Mouse (Mus musculus): ENCODE measurements around the gene Metrn. TPM values are rescaled to one million over a fixed set of nuclear protein-coding genes. Genes with fewer than 3 reads are reported as not detected.

Metrn gene
- polyA plus RNA-seq, 1 experiment from 2014 or later: 21.2 TPM

GRCm38 (mm10) chr17:25756378-25757242 lies 40.3 kb downstream of the Metrn start:
- H3K9ac ChIP-seq: no peak overlapping the region
- no peaks in the 10 kb centered on the region for H3K36me3 ChIP-seq
- ATAC-seq (replicated peaks; ENCODE audit: insufficient number of reproducible peaks, insufficient read depth, low FRiP score, low read depth): 0 out of 2 replicates have a peak, but pooled peaks have one; percentile 37
- peaks cover 4% of the 10 kb centered on the region for H3K4me1 ChIP-seq (replicated peaks)
- 64% methylated on average over 9 of the region's 9 CpGs for WGBS
- H3K4me3 ChIP-seq: no peak overlapping the region
- 0 out of 2 replicates have a peak, but pooled peaks cover 5% of the 10 kb centered on the region for H3K27me3 ChIP-seq
- H3K4me2 ChIP-seq: no peak overlapping the region
- H3K9me3 ChIP-seq (replicated peaks): no peaks in the 10 kb centered on the region
- 0 out of 2 replicates have a peak overlapping the region, but pooled peaks have one; percentile 12 for H3K27ac ChIP-seq

- Histone ChIP-seq H3K27me3 (0 out of 2 replicates have a peak, but pooled peaks cover 8% of the 10 kb centered on the region), H3K27ac (no peak overlapping the region), H3K4me3 (no peak overlapping the region), H3K4me1 (replicated peaks) (peaks cover 10% of the 10 kb centered on the region), H3K9me3 (replicated peaks) (no peaks in the 10 kb centered on the region), H3K36me3 (no peaks in the 10 kb centered on the region), H3K4me2 (no peak overlapping the region), H3K9ac (no peak overlapping the region)
- no peak for ATAC-seq (replicated peaks; ENCODE audit: insufficient number of reproducible peaks, insufficient read depth, low FRiP score, low read depth)
- WGBS: 30% methylated on average over 4 of the region's 4 CpGs
Observed at GRCm38 (mm10) chr17:25755627-25756377, 41.1 kb downstream of the Metrn start.

GRCm38 (mm10) chr17:25755086-25755485 lies 41.9 kb downstream of the Metrn start:
- Histone ChIP-seq H3K4me2 (no peak overlapping the region), H3K27ac (no peak overlapping the region), H3K9ac (no peak overlapping the region), H3K4me3 (no peak overlapping the region), H3K4me1 (replicated peaks) (peaks cover 10% of the 10 kb centered on the region), H3K27me3 (0 out of 2 replicates have a peak, but pooled peaks cover 8% of the 10 kb centered on the region), H3K36me3 (no peaks in the 10 kb centered on the region), H3K9me3 (replicated peaks) (no peaks in the 10 kb centered on the region)
- ATAC-seq (replicated peaks; ENCODE audit: insufficient number of reproducible peaks, insufficient read depth, low FRiP score, low read depth): no peak
- 70% methylated on average over 4 of the region's 4 CpGs for WGBS

- H3K4me2 ChIP-seq: no peak within 1 kb of the TSS
- H3K27ac ChIP-seq: no peak within 1 kb of the TSS
- WGBS: 83% methylated on average over 9 of the region's 9 CpGs
- H3K9ac ChIP-seq: no peak within 1 kb of the TSS
- 0 out of 2 replicates have a peak, but pooled peaks cover 7% of the 10 kb centered on the region for H3K27me3 ChIP-seq
- H3K4me3 ChIP-seq: no peak within 1 kb of the TSS
- no peaks in the 10 kb centered on the region for H3K9me3 ChIP-seq (replicated peaks)
- peaks cover 10% of the 10 kb centered on the region for H3K4me1 ChIP-seq (replicated peaks)
- H3K36me3 ChIP-seq: no peaks in the 10 kb centered on the region
- ATAC-seq (replicated peaks; ENCODE audit: insufficient number of reproducible peaks, insufficient read depth, low FRiP score, low read depth): no peak
Observed at GRCm38 (mm10) chr17:25754241-25754640, 42.7 kb downstream of the Metrn start, which contains the start of gene Msln. Msln (minus strand) TSS chr17:25754378.

- no peak for ATAC-seq (replicated peaks; ENCODE audit: insufficient number of reproducible peaks, insufficient read depth, low FRiP score, low read depth)
- no peak overlapping the region for H3K4me2 ChIP-seq
- no peaks in the 10 kb centered on the region for H3K36me3 ChIP-seq
- H3K27ac ChIP-seq: no peak overlapping the region
- H3K27me3 ChIP-seq: 0 out of 2 replicates have a peak, but pooled peaks cover 3% of the 10 kb centered on the region
- no peak overlapping the region for H3K9ac ChIP-seq
- H3K4me1 ChIP-seq (replicated peaks): peaks cover 8% of the 10 kb centered on the region
- 18% methylated on average over 5 of the region's 5 CpGs for WGBS
- H3K4me3 ChIP-seq: no peak overlapping the region
- H3K9me3 ChIP-seq (replicated peaks): no peaks in the 10 kb centered on the region
Observed at GRCm38 (mm10) chr17:25751446-25751845, 45.5 kb downstream of the Metrn start.

GRCm38 (mm10) chr17:25749314-25749713 lies 47.6 kb downstream of the Metrn start:
- 89% methylated on average over 6 of the region's 6 CpGs for WGBS
- Histone ChIP-seq H3K36me3 (no peaks in the 10 kb centered on the region), H3K9me3 (replicated peaks) (no peaks in the 10 kb centered on the region), H3K27ac (no peak overlapping the region), H3K4me1 (replicated peaks) (peaks cover 8% of the 10 kb centered on the region), H3K4me2 (no peak overlapping the region), H3K27me3 (peaks cover 8% of the 10 kb centered on the region), H3K9ac (no peak overlapping the region), H3K4me3 (no peak overlapping the region)
- ATAC-seq (replicated peaks; ENCODE audit: insufficient number of reproducible peaks, insufficient read depth, low FRiP score, low read depth): no peak

- Histone ChIP-seq H3K36me3 (no peaks in the 10 kb centered on the region), H3K27me3 (peaks cover 9% of the 10 kb centered on the region), H3K27ac (no peak overlapping the region), H3K4me2 (no peak overlapping the region), H3K9me3 (replicated peaks) (no peaks in the 10 kb centered on the region), H3K4me1 (replicated peaks) (peaks cover 8% of the 10 kb centered on the region), H3K9ac (no peak overlapping the region), H3K4me3 (no peak overlapping the region)
- WGBS: 83% methylated on average over 4 of the region's 4 CpGs
- ATAC-seq (replicated peaks; ENCODE audit: insufficient number of reproducible peaks, insufficient read depth, low FRiP score, low read depth): no peak
Observed at GRCm38 (mm10) chr17:25748238-25748637, 48.7 kb downstream of the Metrn start.

GRCm38 (mm10) chr17:25744311-25744710 lies 52.6 kb downstream of the Metrn start:
- no peaks in the 10 kb centered on the region for H3K9me3 ChIP-seq (replicated peaks)
- H3K4me1 ChIP-seq (replicated peaks): no peaks in the 10 kb centered on the region
- H3K27me3 ChIP-seq: peaks cover 5% of the 10 kb centered on the region
- no peak overlapping the region for H3K9ac ChIP-seq
- no peak overlapping the region for H3K4me2 ChIP-seq
- H3K27ac ChIP-seq: no peak overlapping the region
- ATAC-seq (replicated peaks; ENCODE audit: insufficient number of reproducible peaks, insufficient read depth, low FRiP score, low read depth): no peak
- H3K36me3 ChIP-seq: no peaks in the 10 kb centered on the region
- no peak overlapping the region for H3K4me3 ChIP-seq
- WGBS: 69% methylated on average over 10 of the region's 10 CpGs

GRCm38 (mm10) chr17:25743831-25744230 lies 53.1 kb downstream of the Metrn start:
- no peaks in the 10 kb centered on the region for H3K9me3 ChIP-seq (replicated peaks)
- WGBS: 88% methylated on average over 9 of the region's 9 CpGs
- no peak for ATAC-seq (replicated peaks; ENCODE audit: insufficient number of reproducible peaks, insufficient read depth, low FRiP score, low read depth)

More at GRCm38 (mm10) chr17:25743831-25744230, 53.1 kb downstream of the Metrn start:
- Histone ChIP-seq H3K27me3 (peaks cover 5% of the 10 kb centered on the region), H3K4me2 (no peak overlapping the region), H3K9ac (no peak overlapping the region), H3K36me3 (no peaks in the 10 kb centered on the region), H3K4me3 (no peak overlapping the region), H3K4me1 (replicated peaks) (no peaks in the 10 kb centered on the region), H3K27ac (no peak overlapping the region)

All from heart, embryonic 15.5 days (tissue).